Mouse (Mus musculus) layer of hippocampus, adult 2 months (tissue): ENCODE measurements around the gene Sez6l. TPM values are rescaled to one million over a fixed set of nuclear protein-coding genes. Genes with fewer than 3 reads are reported as not detected.

Experiments
- DNase-seq, 2 experiments: peaks; one replicate each; pipeline ENCODE4 v3.0.0; 2022; ENCODE audit warnings: low spot score in 2 of 2
- H3K27ac ChIP-seq: fragments of 200-600 bp; 2 replicates; pipeline ENCODE4 v1.8.1; 2022
- H3K4me3 ChIP-seq: fragments of 200-600 bp; 2 replicates; pipeline ENCODE4 v1.8.1; 2022; ENCODE audit warnings: mild to moderate bottlenecking
- CTCF ChIP-seq: fragments of 200-600 bp; conservative IDR thresholded peaks from 2 replicates; pipeline ENCODE4 v1.8.1; 2022; ENCODE audit warnings: antibody characterized with exemption, mild to moderate bottlenecking, moderate library complexity
- total RNA-seq, 2 experiments: library from RNA; stranded (reverse); gene quantifications; 2 replicates each; pipeline ENCODE4 v1.2.3; 2021

Gene Sez6l
- total RNA-seq, 2 experiments from 2014 or later = 233 to 235 TPM

GRCm38 (mm10) chr5:112548846-112549620, 28.0 kb downstream of the Sez6l start:
- no peak for TF ChIP-seq CTCF
- H3K4me3 ChIP-seq = no peak overlapping the region; the same call in 1 of the 2 replicates
- DNase-seq = no peak
- H3K27ac ChIP-seq = peak overlapping the region; percentile 98; the same call in 1 of the 2 replicates

DNA sequence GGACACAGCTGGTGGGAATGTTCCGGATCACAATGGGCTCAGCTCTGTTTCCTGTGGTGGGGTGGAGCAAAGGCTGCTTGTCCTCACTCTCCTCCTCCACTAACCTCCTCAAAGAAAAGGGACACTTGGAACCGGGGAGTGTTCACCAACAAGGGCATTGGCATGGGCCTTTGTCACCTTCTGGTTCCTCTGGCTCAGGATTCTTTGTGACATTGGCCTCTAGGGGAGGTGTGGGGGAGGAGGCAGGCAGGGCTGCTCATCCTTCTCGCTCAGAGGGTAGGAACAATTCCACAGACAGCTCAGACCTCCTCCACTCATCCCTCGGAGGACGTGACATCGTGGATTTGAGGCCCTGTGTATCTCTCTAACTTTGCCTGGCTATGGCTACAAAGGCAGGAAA, 30.2 kb downstream of the Sez6l start:
- no peak for DNase-seq
- TF ChIP-seq CTCF = 0 out of 2 replicates have a peak, but pooled peaks have one; percentile 7
- H3K27ac ChIP-seq = peak overlapping the region; percentile 69; the same call in 1 of the 2 replicates

DNA sequence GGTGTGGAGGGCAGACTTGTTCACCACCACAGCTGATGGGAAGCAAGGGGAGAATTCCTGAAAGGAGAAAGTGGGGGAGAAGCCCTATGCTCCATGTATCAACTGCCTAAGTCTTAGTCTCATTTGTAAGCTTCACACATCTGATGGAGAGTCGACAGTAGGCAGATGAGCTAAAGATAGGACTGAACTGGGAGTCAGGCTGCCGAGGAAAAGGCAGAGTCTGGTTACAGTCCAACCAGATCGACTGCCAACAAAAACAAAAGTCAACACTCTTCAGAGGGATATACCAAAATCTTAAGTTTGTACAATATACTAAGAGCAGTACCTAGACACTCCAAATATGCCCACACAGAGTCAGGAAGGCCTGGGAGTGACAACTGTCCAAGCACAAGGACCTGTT, 38.7 kb downstream of the Sez6l start:
- no peak for TF ChIP-seq CTCF
- no peak for DNase-seq

More for the DNA sequence above, 30.2 kb downstream of the Sez6l start:
- no peak overlapping the region for H3K4me3 ChIP-seq

GRCm38 (mm10) chr5:112535868-112536267, 41.1 kb downstream of the Sez6l start:
- H3K27ac ChIP-seq = peak overlapping the region; percentile 74
- no peak overlapping the region; the same call in 1 of the 2 replicates for H3K4me3 ChIP-seq
- TF ChIP-seq CTCF = no peak
- DNase-seq = peak; percentile 49 to 64

More for the DNA sequence above, 38.7 kb downstream of the Sez6l start:
- H3K4me3 ChIP-seq = no peak overlapping the region
- no peak overlapping the region for H3K27ac ChIP-seq

DNA sequence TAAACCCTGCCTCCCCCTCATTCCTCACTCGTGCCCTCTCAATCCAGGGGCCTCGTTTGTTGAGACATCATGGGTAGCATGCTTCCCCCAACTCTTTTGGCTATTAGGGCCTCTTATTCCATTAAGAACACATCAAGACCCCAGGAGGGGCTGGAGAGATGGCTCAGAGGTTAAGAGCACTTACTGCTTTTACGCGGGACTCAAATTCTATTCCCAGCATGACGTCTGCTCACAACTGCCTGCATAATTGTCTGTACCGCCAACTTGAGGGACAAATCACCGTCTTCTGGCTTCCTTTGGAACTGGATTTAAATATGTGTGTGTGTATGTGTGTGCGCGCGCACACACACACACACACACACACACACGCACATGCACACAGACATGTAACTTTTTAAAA, 42.8 kb downstream of the Sez6l start:
- TF ChIP-seq CTCF = no peak
- Histone ChIP-seq H3K4me3 (no peak overlapping the region), H3K27ac (peak overlapping the region; percentile 68; the same call in 1 of the 2 replicates)
- no peak for DNase-seq

DNA sequence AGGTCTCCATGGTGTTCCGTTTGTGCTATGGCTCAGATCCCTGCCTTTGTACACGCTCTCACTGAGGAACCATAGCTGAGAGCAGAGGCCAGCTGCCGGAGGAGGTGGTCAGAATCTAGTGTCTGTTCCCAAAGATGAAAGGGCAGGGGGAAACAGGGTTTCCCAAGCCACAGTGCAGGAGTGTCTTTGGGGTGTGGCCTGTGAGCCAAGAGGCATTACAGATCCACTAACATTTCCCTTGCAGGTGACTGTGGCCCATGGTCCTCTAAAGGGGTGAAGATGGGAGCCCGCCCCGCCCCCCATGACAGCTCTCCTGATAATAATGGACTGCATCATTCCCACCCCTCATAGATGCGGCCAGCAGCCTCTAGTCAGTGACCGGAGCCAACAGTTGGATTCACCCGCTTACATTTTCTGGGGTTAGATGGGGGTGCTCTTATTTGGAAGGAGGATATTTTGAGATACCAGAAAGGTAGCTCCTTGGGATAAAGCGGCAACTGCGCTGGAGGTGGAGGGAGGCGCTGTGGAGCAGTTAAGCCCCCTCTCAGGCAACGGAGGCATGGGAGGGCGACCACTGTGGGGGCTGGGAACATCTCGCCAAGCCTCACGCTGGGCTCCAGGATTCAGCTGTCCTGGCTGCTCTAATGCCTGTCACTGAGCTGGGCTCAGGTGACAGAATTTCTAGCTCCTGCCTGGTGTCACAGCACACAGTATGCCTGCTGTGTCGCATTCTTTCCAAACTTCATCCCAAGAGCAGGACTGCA, 43.5 kb downstream of the Sez6l start:
- TF ChIP-seq CTCF = peak; percentile 37

DNA sequence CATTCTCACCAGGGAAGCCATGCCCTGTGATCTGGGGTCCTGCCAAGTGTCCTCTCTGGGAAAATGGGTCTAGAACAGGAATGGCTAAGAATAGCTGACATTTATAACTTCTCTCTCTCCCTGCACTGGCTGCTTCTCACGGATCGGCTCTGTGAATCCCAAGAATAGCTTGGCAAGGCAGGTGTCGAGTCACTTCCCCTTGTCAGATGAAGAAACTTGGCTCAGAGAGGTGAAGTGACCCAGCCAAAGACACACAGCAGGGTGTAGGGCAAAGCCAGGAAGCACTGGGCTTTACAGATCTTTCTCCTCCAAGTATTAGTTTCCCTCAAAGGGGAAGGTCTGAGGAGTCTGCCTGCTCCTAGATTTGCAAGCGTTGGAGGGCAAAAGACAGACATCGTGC, 44.1 kb downstream of the Sez6l start:
- no peak overlapping the region for H3K4me3 ChIP-seq
- H3K27ac ChIP-seq = peak overlapping the region; percentile 68
- no peak for DNase-seq

More for the DNA sequence above, 43.5 kb downstream of the Sez6l start:
- Histone ChIP-seq H3K4me3 (no peak overlapping the region), H3K27ac (peak overlapping the region; percentile 68)
- no peak for DNase-seq

DNA sequence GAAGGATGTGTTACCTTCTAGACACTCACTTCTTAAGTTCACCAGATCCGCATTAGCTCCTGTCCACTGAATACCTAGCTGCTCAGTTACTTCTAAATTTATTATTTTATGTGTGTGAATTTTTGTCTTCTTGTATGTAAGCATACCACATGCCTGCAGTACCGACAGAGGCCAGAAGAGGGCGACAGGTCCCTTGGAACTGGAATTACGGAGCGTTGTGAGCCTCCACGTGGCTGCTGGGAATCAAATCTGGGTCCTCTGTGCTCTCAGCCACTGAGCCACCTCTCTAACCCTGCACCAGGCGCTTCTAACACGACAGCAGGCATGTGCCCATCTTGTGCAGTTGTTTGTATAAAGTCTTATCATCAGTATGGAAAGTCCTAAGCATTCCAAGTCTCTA, 44.8 kb downstream of the Sez6l start:
- TF ChIP-seq CTCF = peak; percentile 80
- Histone ChIP-seq H3K27ac (peak overlapping the region; percentile 68; the same call in 1 of the 2 replicates), H3K4me3 (no peak overlapping the region)
- no peak for DNase-seq

More for the DNA sequence above, 44.1 kb downstream of the Sez6l start:
- no peak for TF ChIP-seq CTCF

DNA sequence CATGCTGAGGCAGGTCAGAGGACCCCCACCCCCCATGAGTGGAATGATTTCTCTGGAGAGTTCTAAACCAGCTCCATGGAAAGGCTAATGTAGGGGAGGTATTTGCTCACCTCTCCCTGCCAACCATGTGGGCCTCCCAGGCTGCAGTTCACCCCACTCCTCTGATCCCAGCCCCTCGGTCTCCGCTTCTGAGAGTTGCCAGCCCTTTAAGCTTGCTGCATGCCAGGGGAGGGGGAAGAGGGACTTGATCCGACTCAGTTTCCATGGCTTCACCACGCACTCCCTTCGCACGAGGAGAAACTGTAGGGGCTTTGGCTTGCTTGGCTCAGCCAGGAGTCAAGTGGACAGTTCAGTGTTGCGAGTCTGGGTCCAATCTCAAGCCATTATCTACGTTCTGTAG, 45.9 kb downstream of the Sez6l start:
- no peak overlapping the region for H3K4me3 ChIP-seq
- peak overlapping the region; percentile 43; the same call in 1 of the 2 replicates for H3K27ac ChIP-seq
- DNase-seq = no peak
- no peak for TF ChIP-seq CTCF

DNA sequence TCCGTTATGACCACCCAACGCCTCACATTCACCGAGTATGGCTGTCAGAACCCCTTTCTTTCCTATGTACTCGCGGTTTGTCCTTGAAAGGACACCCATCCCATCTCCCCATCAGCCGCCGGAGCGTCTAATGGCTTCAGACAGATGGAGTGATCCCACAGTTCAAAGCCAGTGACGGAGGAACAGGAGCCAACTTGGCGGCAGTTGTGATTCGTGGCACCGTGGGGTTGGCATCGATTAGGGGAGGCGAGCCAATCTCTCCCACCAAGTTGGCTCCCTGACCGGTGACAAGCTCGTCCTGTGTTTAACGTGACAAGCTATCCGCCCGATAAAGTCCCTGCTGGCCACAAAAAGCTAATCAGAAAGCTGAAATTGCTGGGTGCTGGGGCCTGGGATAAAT, 50.0 kb downstream of the Sez6l start:
- DNase-seq = peak; percentile 77 to 82
- Histone ChIP-seq H3K4me3 (no peak overlapping the region; the same call in 1 of the 2 replicates), H3K27ac (peak overlapping the region; percentile 89)
- TF ChIP-seq CTCF = no peak

GRCm38 (mm10) chr5:112526435-112526834, 50.5 kb downstream of the Sez6l start:
- peak overlapping the region; percentile 89 for H3K27ac ChIP-seq
- no peak for DNase-seq
- no peak overlapping the region; the same call in 1 of the 2 replicates for H3K4me3 ChIP-seq
- no peak for TF ChIP-seq CTCF

- DNase-seq = no peak
- no peak for TF ChIP-seq CTCF
- Histone ChIP-seq H3K4me3 (no peak overlapping the region), H3K27ac (peak overlapping the region; percentile 78)
Observed at GRCm38 (mm10) chr5:112525980-112526379, 51.0 kb downstream of the Sez6l start.

GRCm38 (mm10) chr5:112525271-112525670, 51.7 kb downstream of the Sez6l start:
- peak overlapping the region; percentile 78 for H3K27ac ChIP-seq
- DNase-seq = no peak
- no peak overlapping the region for H3K4me3 ChIP-seq
- no peak for TF ChIP-seq CTCF
